ENCODE assay signal across 22 mouse cellular contexts in the genomic region with DNA sequence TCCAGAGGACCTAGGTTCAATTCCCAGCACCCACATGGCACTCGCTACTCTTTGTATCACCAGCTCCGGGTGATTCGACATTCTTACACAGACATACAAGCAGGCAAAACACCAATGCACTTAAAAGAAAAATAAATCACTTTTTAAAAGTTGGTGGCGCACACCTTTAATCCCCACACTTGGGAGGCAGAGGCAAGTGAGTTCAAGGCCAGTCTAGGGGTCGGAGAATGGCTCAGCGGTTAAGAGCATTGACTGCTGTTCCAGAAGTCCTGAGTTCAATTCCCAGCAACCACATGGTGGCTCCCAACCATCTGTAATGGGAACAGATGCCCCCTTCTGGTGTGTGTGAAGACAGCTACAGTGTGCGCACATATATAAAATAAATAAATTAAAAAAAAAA. TPM values are rescaled to one million over a fixed set of nuclear protein-coding genes. Genes with fewer than 3 reads are reported as not detected.
DNase-seq lines count a peak whose midpoint lies in the region; ATAC-seq and TF ChIP-seq lines count a peak whose summit lies in the region.
"Had no signal": no experiment of that assay in that cellular context is flagged by ENCODE, and none has a peak within 500 bp of the region (broad histone marks: within the 10 kb centered on the region; RNA-seq: fewer than 3 reads in every experiment).

No protein-coding gene starts in this region.

- no peak for TF ChIP-seq EP300 in MEL (IDR thresholded peaks at IDR 0.05; ENCODE audit: low read depth in 1 of 2, low read length in 2 of 2)

- TF ChIP-seq CTCF in MEL (IDR thresholded peaks at IDR 0.05 in 2 of 3, conservative IDR thresholded peaks at IDR 0.05 in 1 of 3; ENCODE audit: control insufficient read depth in 1 of 3, insufficient read depth in 1 of 3, low read depth in 2 of 3, low read length in 3 of 3, poor library complexity in 1 of 3, severe bottlenecking in 1 of 3), result no peak

- TF ChIP-seq RAD21 in MEL (IDR thresholded peaks at IDR 0.05; ENCODE audit: low read depth, low read length), result no peak

- H3K4me2 ChIP-seq in heart, embryonic 11.5 days, result no peak overlapping the region

- H3K9me3 ChIP-seq in heart, embryonic 10.5 days, result no peaks in the 10 kb centered on the region
- H3K9me3 ChIP-seq in heart, embryonic 11.5 days (replicated peaks; ENCODE audit: control insufficient read depth, low read length), result no peaks in the 10 kb centered on the region
- H3K9me3 ChIP-seq in MEL (replicated peaks; ENCODE audit: insufficient read depth, low read length), result no peaks in the 10 kb centered on the region
- H3K9me3 ChIP-seq: G1E had no signal

- no peaks in the 10 kb centered on the region for H3K79me2 ChIP-seq in MEL (ENCODE audit: control insufficient read depth, insufficient read depth, low read length, poor library complexity)

- no peak overlapping the region for H3K27ac ChIP-seq in heart, embryonic 10.5 days
- no peak overlapping the region for H3K27ac ChIP-seq in heart, embryonic 11.5 days (ENCODE audit: low read depth, low read length)
- peak overlapping the region; percentile 71; the same call in 1 of the 2 replicates for H3K27ac ChIP-seq in MEL (ENCODE audit: control insufficient read depth, low read depth, low read length)

- DNase-seq in heart, adult 11 months, result peak; percentile 63
- no peak for DNase-seq in heart, adult 8-10 months (ENCODE audit: low spot score)
- peak; percentile 53 for DNase-seq in heart, embryonic 10.5 days (ENCODE audit: low spot score)
- no peak for DNase-seq in MEL (ENCODE audit: low read depth, low spot score)
- DNase-seq in lung, postnatal 10 days, result no peak
- DNase-seq: adrenal gland, adult 2 months; adrenal gland, adult 8-10 months; adrenal gland, postnatal 10 days; adrenal gland, postnatal 14 days; adrenal gland, postnatal 25 days; adrenal gland, postnatal 36 days; B cell, adult 2 months; cerebellum, adult 11 months; cerebellum, adult 11-12 months; cerebellum, adult 18-20 months; cerebellum, adult 2 months had no signal

- ATAC-seq in heart, embryonic 11.5 days (replicated peaks; ENCODE audit: insufficient number of reproducible peaks, low FRiP score, low TSS enrichment), result no peak
- ATAC-seq: activated CD4-positive, CD25-positive, alpha-beta regulatory T cell, adult 4 months; CD4-positive, CD25-positive, alpha-beta regulatory T cell, adult 4 months; Patski had no signal

- no peak overlapping the region for H3K4me3 ChIP-seq in heart, embryonic 10.5 days
- no peak overlapping the region for H3K4me3 ChIP-seq in heart, embryonic 11.5 days (ENCODE audit: low read depth, low read length)
- no peak overlapping the region for H3K4me3 ChIP-seq in MEL (ENCODE audit: control insufficient read depth in 1 of 2, insufficient read depth in 1 of 2, low read depth in 2 of 2, low read length in 2 of 2)

- no peak overlapping the region for H3K9ac ChIP-seq in heart, embryonic 11.5 days (ENCODE audit: low read depth, low read length)
- no peak overlapping the region for H3K9ac ChIP-seq in MEL (ENCODE audit: control insufficient read depth, low read depth, low read length, poor library complexity, severe bottlenecking)

- WGBS in heart, embryonic 10.5 days, result 87% methylated on average over 7 of the region's 7 CpGs
- 95% methylated on average over 7 of the region's 7 CpGs for WGBS in heart, embryonic 11.5 days (ENCODE audit: insufficient replicate concordance)

- no peaks in the 10 kb centered on the region for H3K36me3 ChIP-seq in heart, embryonic 10.5 days
- H3K36me3 ChIP-seq in heart, embryonic 11.5 days (ENCODE audit: control insufficient read depth, insufficient read depth, low read length), result no peaks in the 10 kb centered on the region
- peaks cover 0 to 12% of the 10 kb centered on the region in 2 experiments; a peak in 2 of 4 replicates for H3K36me3 ChIP-seq in MEL (ENCODE audit: control insufficient read depth in 1 of 2, insufficient read depth in 2 of 2, low read length in 2 of 2)
- H3K36me3 ChIP-seq: G1E had no signal

- no peaks in the 10 kb centered on the region for H3K27me3 ChIP-seq in heart, embryonic 10.5 days (ENCODE audit: insufficient read depth, poor library complexity, severe bottlenecking)
- H3K27me3 ChIP-seq in heart, embryonic 11.5 days (ENCODE audit: control insufficient read depth, insufficient read depth, low read length), result no peaks in the 10 kb centered on the region
- no peaks in the 10 kb centered on the region for H3K27me3 ChIP-seq in MEL (ENCODE audit: control insufficient read depth in 1 of 2, insufficient read depth in 2 of 2, low read length in 2 of 2)
- H3K27me3 ChIP-seq: CH12.LX, Patski had no signal

- no peaks in the 10 kb centered on the region for H3K4me1 ChIP-seq in heart, embryonic 10.5 days
- H3K4me1 ChIP-seq in heart, embryonic 11.5 days (ENCODE audit: control insufficient read depth, insufficient read depth, low read length), result no peaks in the 10 kb centered on the region
- peaks cover 6 to 11% of the 10 kb centered on the region in 2 experiments; a peak in 3 of 4 replicates for H3K4me1 ChIP-seq in MEL (ENCODE audit: control insufficient read depth in 1 of 2, insufficient read depth in 2 of 2, low read length in 2 of 2)

- no peak for TF ChIP-seq POLR2A in MEL (IDR thresholded peaks at IDR 0.05; ENCODE audit: control insufficient read depth in 1 of 2, insufficient read depth in 1 of 2, low read depth in 1 of 2, low read length in 2 of 2, poor library complexity in 1 of 2)

TF ChIP-seq in MEL, 35 proteins besides CTCF, POLR2A, EP300 and RAD21:
- TF ChIP-seq NRF1 (IDR thresholded peaks at IDR 0.05; ENCODE audit: insufficient read depth, low read depth, low read length, poor library complexity, severe bottlenecking) (no peak), CHD2 (IDR thresholded peaks at IDR 0.05; ENCODE audit: low read length) (no peak), NELFE (IDR thresholded peaks at IDR 0.05; ENCODE audit: low read depth, low read length) (no peak), RCOR1 (IDR thresholded peaks at IDR 0.05; ENCODE audit: low read depth, low read length) (no peak), MYB (IDR thresholded peaks at IDR 0.05; ENCODE audit: low read depth, low read length) (no peak), ZC3H11A (IDR thresholded peaks at IDR 0.05; ENCODE audit: low read depth, low read length) (no peak), BHLHE40 (IDR thresholded peaks at IDR 0.05; ENCODE audit: borderline replicate concordance, low read depth, low read length) (no peak), ZKSCAN1 (IDR thresholded peaks at IDR 0.05; ENCODE audit: low read depth, low read length) (no peak), HCFC1 (IDR thresholded peaks at IDR 0.05; ENCODE audit: low read depth, low read length) (no peak), MAZ (IDR thresholded peaks at IDR 0.05; ENCODE audit: low read depth, low read length) (no peak), JUND (IDR thresholded peaks at IDR 0.05; ENCODE audit: low read depth, low read length) (no peak), GATA1 (IDR thresholded peaks at IDR 0.05; ENCODE audit: low read depth, low read length) (no peak), ETS1 (IDR thresholded peaks at IDR 0.05; ENCODE audit: low read depth, low read length) (no peak), SIN3A (IDR thresholded peaks at IDR 0.05; ENCODE audit: low read length) (no peak), GABPA (IDR thresholded peaks at IDR 0.05; ENCODE audit: low read depth, low read length) (no peak), TCF12 (IDR thresholded peaks at IDR 0.05; ENCODE audit: low read depth, low read length) (no peak), ZNF384 (IDR thresholded peaks at IDR 0.05; ENCODE audit: low read depth, low read length) (no peak), TAL1 (IDR thresholded peaks at IDR 0.05; ENCODE audit: low read length) (no peak), MYC (IDR thresholded peaks at IDR 0.05; ENCODE audit: low read depth, low read length) (no peak), ZMIZ1 (IDR thresholded peaks at IDR 0.05; ENCODE audit: low read depth, low read length) (no peak)

RNA-seq across cellular contexts. Expression of a gene that starts 16.7 kb away (rescaled TPM):
- total RNA-seq in heart, adult 8-10 months (2022), result 1 to 10 TPM; 3.2 to 4.6 (median 4.1) TPM
- polyA plus RNA-seq in heart, embryonic 10.5 days (2016; fragmentation: Nextera tagmentation; extraction: Ambion mirVana), result 17.7 and 28.3 TPM in 2 replicates
- 16.8 and 18.7 TPM in 2 replicates for polyA plus RNA-seq in heart, embryonic 11.5 days (2014; fragmentation: Nextera tagmentation; extraction: Ambion mirVana)
- 19.1 and 20.7 TPM in 2 replicates for total RNA-seq in MEL (2012; rRNA removed)
- polyA plus RNA-seq in MEL (2012; ENCODE audit: insufficient read depth in 1 of 2, insufficient read length in 2 of 2, low read depth in 1 of 2, low replicate concordance in 2 of 2, missing spikeins in 1 of 2), result 10 to 100 TPM in 1 of 2 experiments, not detected in 1; 29.6 TPM
- total RNA-seq: CH12.LX had no signal
- polyA plus RNA-seq: activated CD4-positive, CD25-positive, alpha-beta regulatory T cell, adult 4 months; CD4-positive, CD25-positive, alpha-beta regulatory T cell, adult 4 months had no signal

Comparison
In these comparisons a context has a peak if more than half of its experiments do, and no peak if none do; other contexts are left out.
1. DNase-seq: peak in heart, adult 11 months (single experiment) and heart, embryonic 10.5 days (single experiment); none in heart, adult 8-10 months (single experiment), MEL (single experiment) and lung, postnatal 10 days (single experiment).